Mouse (Mus musculus) forebrain, embryonic 16.5 days (tissue): ENCODE results near the gene Pold4. TPM values are rescaled to one million over a fixed set of nuclear protein-coding genes. Genes with fewer than 3 reads are reported as not detected.

Source experiments
- ATAC-seq: fragments of 200-750 bp; cut with Nextera tagmentation; 2 replicates; pipeline ENCODE4 v1.8.0; 2017; ENCODE audit warnings: mild to moderate bottlenecking, moderate library complexity
- H3K27ac ChIP-seq: fragments of 300-500 bp; sonication (generic); 2 replicates; pipeline ENCODE4 v1.5.1; 2014; ENCODE audit warnings: low read length, control low read depth
- H3K27me3 ChIP-seq: fragments of 300-500 bp; sonication (generic); replicated peaks from 2 replicates; pipeline ENCODE4 v1.6.1; 2014; ENCODE audit warnings: low read length; ENCODE audit not compliant: control insufficient read depth, insufficient read depth
- H3K36me3 ChIP-seq: fragments of 300-500 bp; sonication (generic); 2 replicates; pipeline ENCODE4 v1.6.1; 2014; ENCODE audit not compliant: control insufficient read depth, insufficient read depth
- H3K4me1 ChIP-seq: fragments of 300-500 bp; sonication (generic); replicated peaks from 2 replicates; pipeline ENCODE4 v1.6.1; 2014; ENCODE audit warnings: low read length; ENCODE audit not compliant: control insufficient read depth, insufficient read depth
- H3K4me2 ChIP-seq: fragments of 300-500 bp; sonication (generic); 2 replicates; pipeline ENCODE4 v1.6.1; 2014; ENCODE audit warnings: mild to moderate bottlenecking, low read length, control low read depth
- H3K4me3 ChIP-seq: fragments of 300-500 bp; sonication (generic); replicated peaks from 2 replicates; pipeline ENCODE4 v1.5.1; 2014; ENCODE audit warnings: mild to moderate bottlenecking, low read length, control low read depth
- H3K9ac ChIP-seq: fragments of 300-500 bp; sonication (generic); replicated peaks from 2 replicates; pipeline ENCODE4 v1.6.1; 2014; ENCODE audit warnings: low read depth, low read length, control low read depth
- H3K9me3 ChIP-seq: fragments of 300-500 bp; sonication (generic); 2 replicates; pipeline ENCODE4 v1.6.1; 2016; ENCODE audit warnings: low read length; ENCODE audit not compliant: control insufficient read depth
- WGBS: fragments of 180-500 bp; shearing (Covaris S2); extraction: QIAGEN DNeasy Blood & Tissue Kit; methylation state at CpG from one replicate; pipeline ENCODE4 v1.1.7; 2014; 5-methylcytosine and 5-hydroxymethylcytosine counted together
- polyA plus RNA-seq: library from polyadenylated mRNA; unstranded; fragments of >200 nt; fragmentation: Nextera tagmentation; extraction: Ambion mirVana; gene quantifications from 2 replicates; pipeline ENCODE4 v1.2.1, GENCODE M21; 2015

The Pold4 gene
- polyA plus RNA-seq, 1 experiment from 2014 or later, result 21.9 TPM

DNA sequence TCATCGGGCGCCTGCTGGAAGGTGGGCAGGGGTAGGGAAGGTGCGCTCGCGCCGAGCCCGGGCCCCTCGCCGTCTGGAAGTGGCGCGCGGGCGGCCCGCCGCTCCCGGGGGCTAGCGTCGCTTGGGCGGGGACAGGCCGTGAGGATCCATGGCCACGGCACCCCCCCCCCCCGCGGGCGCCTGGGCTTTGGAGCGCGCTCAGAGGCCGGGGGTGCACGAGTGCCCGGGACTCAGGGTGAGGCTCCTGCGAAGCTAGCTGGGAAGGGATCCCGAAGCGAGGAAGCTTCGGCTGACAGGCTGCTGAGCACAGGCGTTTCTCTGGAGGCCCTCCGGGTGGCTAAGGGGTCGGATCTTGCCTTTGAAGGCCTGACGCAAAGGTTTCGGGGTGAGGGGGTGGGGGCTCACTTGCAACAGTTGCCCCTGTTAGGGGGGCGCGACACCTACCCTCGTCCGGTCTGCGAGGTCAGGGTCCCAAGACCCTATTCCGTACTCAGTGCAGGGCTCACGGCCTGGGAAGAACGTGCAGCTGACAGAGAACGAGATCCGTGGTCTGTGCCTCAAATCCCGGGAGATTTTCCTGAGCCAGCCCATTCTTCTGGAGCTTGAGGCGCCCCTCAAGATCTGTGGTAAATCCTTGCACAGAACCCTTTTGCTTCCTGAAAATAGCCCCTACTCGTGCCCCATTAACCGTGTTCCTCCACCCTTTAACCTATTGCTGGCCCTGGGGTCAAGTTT lies 39.3 kb upstream of the Pold4 start:
- peak overlapping the region; percentile 97 for H3K4me2 ChIP-seq
- peaks cover 18% of the 10 kb centered on the region for H3K36me3 ChIP-seq
- peak overlapping the region; percentile 91 for H3K9ac ChIP-seq
- no peaks in the 10 kb centered on the region for H3K27me3 ChIP-seq
- H3K4me3 ChIP-seq, result peak overlapping the region; percentile 67
- peak; percentile 58; the same call in 1 of the 2 replicates for ATAC-seq
- H3K4me1 ChIP-seq, result peaks cover 29% of the 10 kb centered on the region
- H3K27ac ChIP-seq, result peak overlapping the region; percentile 84
- no peaks in the 10 kb centered on the region for H3K9me3 ChIP-seq
- WGBS, result under 1% methylated on average over 46 of the region's 52 CpGs

GRCm38 (mm10) chr19:4193129-4193528 lies 38.6 kb upstream of the Pold4 start:
- Histone ChIP-seq H3K9me3 (no peaks in the 10 kb centered on the region), H3K4me3 (peak overlapping the region; percentile 67), H3K4me2 (peak overlapping the region; percentile 97), H3K4me1 (peaks cover 29% of the 10 kb centered on the region), H3K36me3 (peaks cover 18% of the 10 kb centered on the region), H3K27me3 (no peaks in the 10 kb centered on the region), H3K27ac (no peak overlapping the region), H3K9ac (peak overlapping the region; percentile 91)
- ATAC-seq, result no peak
- 54% methylated on average over 6 of the region's 6 CpGs for WGBS

- ATAC-seq, result no peak
- Histone ChIP-seq H3K27me3 (no peaks in the 10 kb centered on the region), H3K27ac (no peak overlapping the region), H3K36me3 (peaks cover 18% of the 10 kb centered on the region), H3K9me3 (no peaks in the 10 kb centered on the region), H3K4me2 (no peak overlapping the region), H3K4me1 (peaks cover 29% of the 10 kb centered on the region), H3K4me3 (no peak overlapping the region), H3K9ac (no peak overlapping the region)
- 93% methylated on average over 8 of the region's 8 CpGs for WGBS
Observed at GRCm38 (mm10) chr19:4194021-4194724, 37.5 kb upstream of the Pold4 start.

DNA sequence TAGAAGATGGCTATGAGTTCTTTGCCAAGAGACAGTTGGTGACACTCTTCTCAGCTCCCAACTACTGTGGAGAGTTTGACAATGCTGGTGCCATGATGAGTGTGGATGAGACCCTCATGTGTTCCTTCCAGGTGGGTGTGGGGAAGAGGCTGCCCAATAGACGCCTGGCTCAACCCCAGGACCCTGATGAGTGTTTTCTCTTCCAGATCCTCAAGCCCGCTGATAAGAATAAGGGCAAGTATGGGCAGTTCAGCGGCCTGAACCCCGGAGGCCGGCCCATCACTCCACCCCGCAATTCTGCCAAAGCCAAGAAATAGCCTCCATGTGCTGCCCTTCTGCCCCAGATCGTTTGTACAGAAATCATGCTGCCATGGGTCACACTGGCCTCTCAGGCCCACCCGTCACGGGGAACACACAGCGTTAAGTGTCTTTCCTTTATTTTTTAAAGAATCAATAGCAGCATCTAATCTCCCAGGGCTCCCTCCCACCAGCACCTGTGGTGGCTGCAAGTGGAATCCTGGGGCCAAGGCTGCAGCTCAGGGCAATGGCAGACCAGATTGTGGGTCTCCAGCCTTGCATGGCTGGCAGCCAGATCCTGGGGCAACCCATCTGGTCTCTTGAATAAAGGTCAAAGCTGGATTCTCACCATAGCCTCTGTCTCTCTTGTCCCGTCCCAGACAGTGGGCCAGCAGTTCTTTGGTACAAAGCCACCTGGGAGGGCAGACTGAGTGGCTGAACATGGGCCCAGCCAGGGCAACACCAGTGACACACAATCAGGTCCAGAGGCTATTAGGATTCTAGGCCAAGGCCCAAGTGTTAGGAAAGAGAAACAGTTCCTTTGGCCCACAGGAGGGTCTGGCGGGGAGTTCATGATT lies 36.7 kb upstream of the Pold4 start:
- no peaks in the 10 kb centered on the region for H3K27me3 ChIP-seq
- no peaks in the 10 kb centered on the region for H3K9me3 ChIP-seq
- no peak for ATAC-seq
- WGBS, result 73% methylated on average over 12 of the region's 12 CpGs
- peaks cover 29% of the 10 kb centered on the region for H3K4me1 ChIP-seq
- H3K4me3 ChIP-seq, result no peak overlapping the region
- H3K4me2 ChIP-seq, result no peak overlapping the region
- H3K36me3 ChIP-seq, result peaks cover 18% of the 10 kb centered on the region
- H3K9ac ChIP-seq, result no peak overlapping the region
- no peak overlapping the region for H3K27ac ChIP-seq

DNA sequence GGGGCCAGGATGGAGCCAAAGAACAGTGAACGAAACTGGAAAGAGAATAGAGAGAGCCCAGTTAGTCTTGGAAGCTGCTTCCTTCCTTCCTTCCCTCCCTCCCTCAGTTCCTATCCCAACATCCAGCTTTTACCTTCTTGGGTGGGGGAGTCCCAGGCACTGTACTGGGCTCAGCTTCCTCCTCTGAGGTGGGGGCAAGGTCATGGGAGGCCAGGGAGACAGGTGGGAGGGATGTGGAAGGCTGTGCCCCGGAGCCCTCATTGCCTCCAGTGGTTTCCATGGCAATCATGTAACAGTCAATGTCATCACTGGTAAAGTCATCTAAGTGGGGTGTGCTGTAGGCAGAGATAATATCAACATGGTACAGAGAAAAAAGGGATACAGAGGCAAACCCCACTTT lies 35.7 kb upstream of the Pold4 start:
- WGBS, result 79% methylated on average over 2 of the region's 2 CpGs

GRCm38 (mm10) chr19:4196548-4196947 lies 35.2 kb upstream of the Pold4 start:
- Histone ChIP-seq H3K9ac (no peak overlapping the region), H3K4me3 (no peak overlapping the region), H3K36me3 (peaks cover 18% of the 10 kb centered on the region), H3K27me3 (no peaks in the 10 kb centered on the region), H3K4me2 (no peak overlapping the region), H3K4me1 (peaks cover 39% of the 10 kb centered on the region), H3K27ac (no peak overlapping the region), H3K9me3 (no peaks in the 10 kb centered on the region)
- 60% methylated on average over 5 of the region's 5 CpGs for WGBS
- ATAC-seq, result no peak

More for the DNA sequence above, 35.7 kb upstream of the Pold4 start:
- H3K4me2 ChIP-seq, result no peak overlapping the region
- peaks cover 40% of the 10 kb centered on the region for H3K4me1 ChIP-seq
- no peak for ATAC-seq
- no peak overlapping the region for H3K4me3 ChIP-seq
- no peak overlapping the region for H3K9ac ChIP-seq
- H3K36me3 ChIP-seq, result peaks cover 18% of the 10 kb centered on the region
- H3K27me3 ChIP-seq, result no peaks in the 10 kb centered on the region
- H3K27ac ChIP-seq, result no peak overlapping the region
- no peaks in the 10 kb centered on the region for H3K9me3 ChIP-seq

- H3K9ac ChIP-seq, result no peak overlapping the region
- H3K4me2 ChIP-seq, result no peak overlapping the region
- no peak overlapping the region for H3K4me3 ChIP-seq
- no peaks in the 10 kb centered on the region for H3K27me3 ChIP-seq
- peaks cover 44% of the 10 kb centered on the region for H3K4me1 ChIP-seq
- peaks cover 18% of the 10 kb centered on the region for H3K36me3 ChIP-seq
- no peaks in the 10 kb centered on the region for H3K9me3 ChIP-seq
- no peak overlapping the region for H3K27ac ChIP-seq
- ATAC-seq, result no peak
- WGBS, result 68% methylated on average over 3 of the region's 3 CpGs
Observed at GRCm38 (mm10) chr19:4197180-4197579, 34.5 kb upstream of the Pold4 start.

- peak within 1 kb of the TSS; percentile 67 for H3K9ac ChIP-seq
- H3K4me2 ChIP-seq, result peak within 1 kb of the TSS; percentile 82
- peak within 1 kb of the TSS; percentile 74 for H3K4me3 ChIP-seq
- under 1% methylated on average over 34 of the region's 34 CpGs for WGBS
- no peaks in the 10 kb centered on the region for H3K9me3 ChIP-seq
- H3K36me3 ChIP-seq, result peaks cover 7% of the 10 kb centered on the region; the same call in 1 of the 2 replicates
- H3K4me1 ChIP-seq, result peaks cover 27% of the 10 kb centered on the region
- ATAC-seq, result peak; percentile 88
- no peak within 1 kb of the TSS for H3K27ac ChIP-seq
- H3K27me3 ChIP-seq, result peaks cover 2% of the 10 kb centered on the region; the same call in 1 of the 2 replicates
Observed at GRCm38 (mm10) chr19:4201291-4201909, 30.3 kb upstream of the Pold4 start, which contains the start of gene Rad9a. Gene Rad9a (minus strand): TSS chr19:4201662.
